Mouse (Mus musculus) olfactory bulb, adult 2 months (tissue): ENCODE results near the gene Hoxc4.

Source experiments
- CTCF ChIP-seq: fragments of 200-500 bp; IDR thresholded peaks from 2 replicates; pipeline ENCODE4 v1.5.1; 2012; ENCODE audit warnings: low read depth, mild to moderate bottlenecking, low read length, moderate library complexity; ENCODE audit not compliant: insufficient read depth
- POLR2A ChIP-seq: fragments of 200-500 bp; IDR thresholded peaks from 2 replicates; pipeline ENCODE4 v1.6.1; 2012; ENCODE audit warnings: mild to moderate bottlenecking, low read depth, low read length, moderate library complexity; ENCODE audit not compliant: insufficient read depth

- TF ChIP-seq CTCF (no peak), POLR2A (no peak)
Observed at GRCm38 (mm10) chr15:103077673-103078072, 58.9 kb downstream of the Hoxc4 start.
